Mouse (Mus musculus): ENCODE data around the gene Rbm48. TPM values are rescaled to one million over a fixed set of nuclear protein-coding genes. Genes with fewer than 3 reads are reported as not detected.

Rbm48 gene
- polyA plus RNA-seq, 1 experiment, result 2.9 TPM

DNA sequence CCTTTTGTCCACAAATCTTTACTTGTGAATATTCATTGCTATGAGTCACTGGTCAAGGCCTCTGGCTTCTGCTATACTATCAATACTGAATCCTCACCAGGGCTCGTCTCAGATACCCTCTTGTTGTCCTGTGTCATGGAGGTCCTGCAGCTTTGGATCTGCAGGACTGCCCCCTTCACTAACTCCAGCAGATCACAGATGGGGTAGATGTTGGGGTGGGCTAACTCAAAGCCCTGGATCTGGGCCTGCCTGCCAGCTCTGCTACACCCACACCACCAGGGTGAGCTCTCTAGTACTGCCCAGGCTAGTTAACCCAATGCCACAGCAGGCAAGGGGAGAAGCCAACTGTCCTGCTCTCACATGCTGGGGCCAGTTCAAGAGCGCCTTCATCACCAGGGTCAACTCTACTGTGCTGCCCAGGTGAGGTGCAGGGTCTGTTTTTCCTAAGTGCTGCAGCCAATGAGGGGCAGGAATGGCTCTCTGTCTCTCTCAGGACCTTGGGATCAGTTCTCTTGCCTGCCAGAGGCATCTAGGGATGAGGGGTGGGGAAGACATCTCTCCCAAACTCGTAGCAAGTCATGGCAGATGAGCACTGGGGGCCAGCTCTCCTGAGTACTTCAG, 59.7 kb downstream of the Rbm48 start:
- Histone ChIP-seq H3K79me2 (ENCODE audit: control insufficient read depth, insufficient read depth) (no peaks in the 10 kb centered on the region), H3K36me3 (ENCODE audit: control insufficient read depth, insufficient read depth) (no peaks in the 10 kb centered on the region), H3K4me3 (ENCODE audit: insufficient read depth, poor library complexity, severe bottlenecking) (no peak overlapping the region), H3K79me3 (ENCODE audit: low read depth) (no peaks in the 10 kb centered on the region), H3ac (ENCODE audit: control insufficient read depth, insufficient read length, low read depth) (no peak overlapping the region), H3K27me3 (ENCODE audit: control insufficient read depth, insufficient read depth, insufficient read length) (no peaks in the 10 kb centered on the region)
- TF ChIP-seq MYOD1 (IDR thresholded peaks at IDR 0.05; ENCODE audit: control insufficient read depth, insufficient read length, low read depth), result no peak
- TF ChIP-seq MAX (IDR thresholded peaks at IDR 0.05), result no peak
- TF ChIP-seq MYOG (IDR thresholded peaks at IDR 0.05; ENCODE audit: control insufficient read depth, extremely low read depth, insufficient read length), result no peak
- no peak for TF ChIP-seq CEBPB (IDR thresholded peaks at IDR 0.05; ENCODE audit: low read depth)
- no peak for TF ChIP-seq FOSL1 (IDR thresholded peaks at IDR 0.05; ENCODE audit: insufficient read depth, low read length, poor library complexity, severe bottlenecking)
- TF ChIP-seq USF1 (IDR thresholded peaks at IDR 0.05; ENCODE audit: low read depth), result no peak
- no peak for TF ChIP-seq CTCF (IDR thresholded peaks at IDR 0.05; ENCODE audit: control insufficient read depth, insufficient read depth, insufficient read length)

Other genes with a start within 250 kb of the Rbm48 start
- gene Fam133b, start 52.8 kb downstream of the Rbm48 start, polyA plus RNA-seq (2012; fragmentation: generic; extraction: Trizol), result 13.3 TPM
- gene 1700109H08Rik, start 25.0 kb downstream of the Rbm48 start, polyA plus RNA-seq (2012; fragmentation: generic; extraction: Trizol), result 0.39 TPM
- 3.3 TPM for gene Pex1, start 519 bp downstream of the Rbm48 start, polyA plus RNA-seq (2012; fragmentation: generic; extraction: Trizol)
- not detected for gene Tmbim7, start 54.6 kb upstream of the Rbm48 start, polyA plus RNA-seq (2012; fragmentation: generic; extraction: Trizol)
- 125 TPM for gene Gatad1, start 60.6 kb upstream of the Rbm48 start, polyA plus RNA-seq (2012; fragmentation: generic; extraction: Trizol)
- 9.5 TPM for gene Ankib1, start 206.3 kb upstream of the Rbm48 start, polyA plus RNA-seq (2012; fragmentation: generic; extraction: Trizol)
- 4.7 TPM for gene Krit1, start 206.6 kb upstream of the Rbm48 start, polyA plus RNA-seq (2012; fragmentation: generic; extraction: Trizol)
- 0.04 TPM for gene Lrrd1, start 248.6 kb upstream of the Rbm48 start, polyA plus RNA-seq (2012; fragmentation: generic; extraction: Trizol)

All from C2C12 (cell line).